In the genomic region with DNA sequence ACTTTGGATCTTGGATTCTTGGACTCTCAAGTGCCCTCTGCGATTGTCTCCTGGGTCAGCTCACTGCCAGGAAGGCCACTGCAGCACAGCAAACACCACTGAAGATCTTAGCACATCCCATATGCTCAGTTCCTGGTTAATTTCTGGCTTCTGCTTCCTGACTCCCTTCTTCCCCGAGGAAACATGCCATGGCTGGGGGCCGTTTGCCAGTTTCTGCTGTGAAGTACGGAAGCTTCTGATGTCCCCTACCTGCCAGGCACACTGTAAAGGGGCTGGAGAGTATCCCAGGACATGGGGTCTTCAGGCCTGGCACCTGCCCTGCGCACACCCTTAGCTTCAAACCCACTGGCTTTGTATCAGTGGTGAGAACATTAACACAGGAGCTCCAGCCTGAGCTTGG, we compare ENCODE assay signal across 32 mouse cellular contexts.
"Had no signal": no experiment of that assay in that cellular context is flagged by ENCODE, and none has a peak within 500 bp of the region (broad histone marks: within the 10 kb centered on the region; RNA-seq: fewer than 3 reads in every experiment).

No protein-coding gene starts in this region.

- H3K27ac ChIP-seq: limb, embryonic 10.5 days; limb, embryonic 12.5 days; limb, embryonic 13.5 days; limb, embryonic 15.5 days; liver, embryonic 12.5 days; liver, embryonic 13.5 days; liver, embryonic 14.5 days; liver, embryonic 15.5 days; lung, embryonic 15.5 days; macrophage; midbrain, embryonic 10.5 days; midbrain, embryonic 12.5 days; midbrain, embryonic 13.5 days; midbrain, embryonic 15.5 days; neural tube, embryonic 12.5 days had no signal

- H3K27me3 ChIP-seq: limb, embryonic 15.5 days; liver, embryonic 13.5 days; liver, embryonic 15.5 days; midbrain, embryonic 12.5 days; midbrain, embryonic 15.5 days; neural tube, embryonic 12.5 days had no signal

- ATAC-seq: liver, embryonic 12.5 days; liver, postnatal 0 days; lung, postnatal 0 days; midbrain, embryonic 13.5 days; midbrain, embryonic 15.5 days; midbrain, embryonic 16.5 days had no signal

- H3K36me3 ChIP-seq: limb, embryonic 10.5 days; limb, embryonic 12.5 days; limb, embryonic 13.5 days; limb, embryonic 15.5 days; liver, embryonic 12.5 days; liver, embryonic 13.5 days; liver, embryonic 15.5 days; lung, embryonic 15.5 days; midbrain, embryonic 10.5 days; midbrain, embryonic 12.5 days; midbrain, embryonic 13.5 days; midbrain, embryonic 15.5 days; neural tube, embryonic 12.5 days had no signal

- H3K9me3 ChIP-seq: limb, embryonic 10.5 days; limb, embryonic 13.5 days; limb, embryonic 15.5 days; liver, embryonic 12.5 days; liver, embryonic 15.5 days; lung, embryonic 15.5 days; midbrain, embryonic 10.5 days; midbrain, embryonic 12.5 days; midbrain, embryonic 13.5 days; midbrain, embryonic 15.5 days; neural tube, embryonic 12.5 days had no signal

- H3K4me2 ChIP-seq: limb, embryonic 12.5 days; limb, embryonic 13.5 days; limb, embryonic 15.5 days; liver, embryonic 11.5 days; liver, embryonic 12.5 days; liver, embryonic 13.5 days; liver, embryonic 15.5 days; lung, embryonic 14.5 days; lung, embryonic 15.5 days; midbrain, embryonic 11.5 days; midbrain, embryonic 12.5 days; midbrain, embryonic 13.5 days; midbrain, embryonic 15.5 days; neural tube, embryonic 12.5 days had no signal

- H3K4me3 ChIP-seq: limb, embryonic 10.5 days; limb, embryonic 12.5 days; limb, embryonic 13.5 days; limb, embryonic 15.5 days; liver, embryonic 12.5 days; liver, embryonic 13.5 days; liver, embryonic 15.5 days; lung, embryonic 15.5 days; megakaryocyte, embryonic 14.5 days; midbrain, embryonic 10.5 days; midbrain, embryonic 12.5 days; midbrain, embryonic 13.5 days; midbrain, embryonic 15.5 days; myocyte; neural tube, embryonic 12.5 days had no signal

- H3K9ac ChIP-seq: limb, embryonic 12.5 days; limb, embryonic 13.5 days; limb, embryonic 15.5 days; liver, embryonic 12.5 days; liver, embryonic 13.5 days; liver, embryonic 14.5 days; liver, embryonic 15.5 days; liver, postnatal 0 days; lung, embryonic 14.5 days; lung, embryonic 15.5 days; midbrain, embryonic 12.5 days; midbrain, embryonic 13.5 days; midbrain, embryonic 15.5 days; neural tube, embryonic 12.5 days had no signal

- H3K4me1 ChIP-seq: limb, embryonic 15.5 days; liver, embryonic 12.5 days; liver, embryonic 13.5 days; liver, embryonic 15.5 days; lung, embryonic 15.5 days; megakaryocyte, embryonic 14.5 days had no signal

- DNase-seq: left cerebral cortex, postnatal 4 days; liver; liver, embryonic 13.5 days; liver, postnatal 0 days; lung, adult 18-20 months; lung, adult 2 months; lung, embryonic 14.5 days; lung, postnatal 10 days; lung, postnatal 14 days; lung, postnatal 36 days; lung, postnatal 4 days; midbrain, embryonic 14.5 days had no signal
